19 mouse cellular contexts compared by ENCODE assay signal in genomic region chr9:13583952-13584351, GRCm38 (mm10).
DNase-seq lines count a peak whose midpoint lies in the region; ATAC-seq and TF ChIP-seq lines count a peak whose summit lies in the region.
"Had no signal": no experiment of that assay in that cellular context is flagged by ENCODE, and none has a peak within 500 bp of the region (broad histone marks: within the 10 kb centered on the region; RNA-seq: fewer than 3 reads in every experiment).

No protein-coding gene starts in this region.

- peak; percentile 18 for DNase-seq in embryonic facial prominence, embryonic 11.5 days (ENCODE audit: low spot score)
- no peak for DNase-seq in embryonic facial prominence, embryonic 10.5 days (ENCODE audit: low spot score)
- DNase-seq in hindbrain, embryonic 14.5 days (ENCODE audit: low spot score), result no peak
- no peak for DNase-seq in hindbrain, embryonic 11.5 days (ENCODE audit: low spot score)
- no peak for DNase-seq in lung, postnatal 25 days (ENCODE audit: low spot score)
- DNase-seq in limb, embryonic 10.5 days (ENCODE audit: low spot score), result no peak
- DNase-seq in stomach, postnatal 0 days (ENCODE audit: low spot score), result no peak
- DNase-seq: adrenal gland, postnatal 25 days; cerebellum, postnatal 25 days; kidney, adult 9 months; lung, postnatal 14 days; right cerebral cortex, postnatal 14 days; thymus, postnatal 36 days had no signal

- H3K27ac ChIP-seq in embryonic facial prominence, embryonic 11.5 days (replicated peaks; ENCODE audit: low read depth, low read length), result no peak overlapping the region
- H3K27ac ChIP-seq in embryonic facial prominence, embryonic 10.5 days (replicated peaks), result no peak overlapping the region
- H3K27ac ChIP-seq in hindbrain, embryonic 14.5 days, result 0 out of 2 replicates have a peak overlapping the region, but pooled peaks have one; percentile 26
- H3K27ac ChIP-seq in hindbrain, embryonic 11.5 days (ENCODE audit: low read depth, low read length), result no peak overlapping the region
- H3K27ac ChIP-seq in lung, embryonic 16.5 days (ENCODE audit: low read length), result peak overlapping the region; percentile 43
- H3K27ac ChIP-seq in limb, embryonic 10.5 days, result 0 out of 2 replicates have a peak overlapping the region, but pooled peaks have one; percentile 19
- H3K27ac ChIP-seq in stomach, postnatal 0 days (replicated peaks), result no peak overlapping the region
- H3K27ac ChIP-seq: forebrain, embryonic 10.5 days had no signal

- H3K27me3 ChIP-seq in embryonic facial prominence, embryonic 11.5 days (ENCODE audit: control insufficient read depth, insufficient read depth, low read length), result no peaks in the 10 kb centered on the region
- H3K27me3 ChIP-seq in embryonic facial prominence, embryonic 10.5 days (replicated peaks; ENCODE audit: low read depth, poor library complexity, severe bottlenecking), result no peaks in the 10 kb centered on the region
- no peaks in the 10 kb centered on the region for H3K27me3 ChIP-seq in hindbrain, embryonic 14.5 days (ENCODE audit: control insufficient read depth, insufficient read depth, low read length)
- H3K27me3 ChIP-seq in hindbrain, embryonic 11.5 days (ENCODE audit: control insufficient read depth, insufficient read depth, low read length), result no peaks in the 10 kb centered on the region
- no peaks in the 10 kb centered on the region for H3K27me3 ChIP-seq in lung, embryonic 16.5 days (ENCODE audit: control insufficient read depth, insufficient read depth, low read depth, low read length)
- H3K27me3 ChIP-seq in limb, embryonic 10.5 days (ENCODE audit: low read depth, poor library complexity, severe bottlenecking), result no peaks in the 10 kb centered on the region
- no peaks in the 10 kb centered on the region for H3K27me3 ChIP-seq in stomach, postnatal 0 days (ENCODE audit: control insufficient read depth, insufficient read depth, low read length)
- H3K27me3 ChIP-seq: embryonic facial prominence, embryonic 13.5 days had no signal

- no peaks in the 10 kb centered on the region for H3K36me3 ChIP-seq in embryonic facial prominence, embryonic 11.5 days (replicated peaks; ENCODE audit: control insufficient read depth, insufficient read depth, low read depth, low read length)
- H3K36me3 ChIP-seq in embryonic facial prominence, embryonic 10.5 days (replicated peaks), result no peaks in the 10 kb centered on the region
- H3K36me3 ChIP-seq in hindbrain, embryonic 14.5 days (replicated peaks; ENCODE audit: control insufficient read depth, insufficient read depth), result no peaks in the 10 kb centered on the region
- H3K36me3 ChIP-seq in hindbrain, embryonic 11.5 days (ENCODE audit: control insufficient read depth, insufficient read depth, low read length), result no peaks in the 10 kb centered on the region
- no peaks in the 10 kb centered on the region for H3K36me3 ChIP-seq in lung, embryonic 16.5 days (ENCODE audit: control insufficient read depth, insufficient read depth, low read length)
- H3K36me3 ChIP-seq in limb, embryonic 10.5 days, result no peaks in the 10 kb centered on the region
- no peaks in the 10 kb centered on the region for H3K36me3 ChIP-seq in stomach, postnatal 0 days (ENCODE audit: control insufficient read depth, insufficient read depth, low read length)
- H3K36me3 ChIP-seq: embryonic facial prominence, embryonic 13.5 days; forebrain, embryonic 10.5 days had no signal

- H3K4me1 ChIP-seq in embryonic facial prominence, embryonic 11.5 days (ENCODE audit: control insufficient read depth, insufficient read depth, low read length), result no peaks in the 10 kb centered on the region
- peaks cover 36% of the 10 kb centered on the region for H3K4me1 ChIP-seq in embryonic facial prominence, embryonic 10.5 days
- peaks cover 18% of the 10 kb centered on the region; the same call in 1 of the 2 replicates for H3K4me1 ChIP-seq in hindbrain, embryonic 14.5 days (replicated peaks; ENCODE audit: control insufficient read depth, insufficient read depth, low read length)
- H3K4me1 ChIP-seq in hindbrain, embryonic 11.5 days (replicated peaks; ENCODE audit: control insufficient read depth, insufficient read depth, low read length), result no peaks in the 10 kb centered on the region
- peaks cover 32% of the 10 kb centered on the region for H3K4me1 ChIP-seq in lung, embryonic 16.5 days (replicated peaks; ENCODE audit: control insufficient read depth, insufficient read depth, low read length)
- peaks cover 45% of the 10 kb centered on the region for H3K4me1 ChIP-seq in limb, embryonic 10.5 days
- H3K4me1 ChIP-seq in stomach, postnatal 0 days (replicated peaks; ENCODE audit: control insufficient read depth, insufficient read depth), result 0 out of 2 replicates have a peak, but pooled peaks cover 2% of the 10 kb centered on the region

- no peak for TF ChIP-seq CTCF in stomach, postnatal 0 days (IDR thresholded peaks at IDR 0.05; ENCODE audit: low read depth)

- no peak overlapping the region for H3K4me2 ChIP-seq in embryonic facial prominence, embryonic 11.5 days (ENCODE audit: low read depth, low read length)
- no peak overlapping the region for H3K4me2 ChIP-seq in hindbrain, embryonic 14.5 days (replicated peaks)
- no peak overlapping the region for H3K4me2 ChIP-seq in hindbrain, embryonic 11.5 days (replicated peaks; ENCODE audit: low read depth, low read length)
- H3K4me2 ChIP-seq in lung, embryonic 16.5 days (ENCODE audit: low read depth, low read length), result peak overlapping the region; percentile 20; the same call in 1 of the 2 replicates
- H3K4me2 ChIP-seq in stomach, postnatal 0 days (replicated peaks; ENCODE audit: low read depth), result no peak overlapping the region
- H3K4me2 ChIP-seq: embryonic facial prominence, embryonic 13.5 days; midbrain, embryonic 11.5 days had no signal

- no peak for ATAC-seq in embryonic facial prominence, embryonic 11.5 days (replicated peaks; ENCODE audit: insufficient number of reproducible peaks, low FRiP score, low TSS enrichment, low read depth)
- ATAC-seq in hindbrain, embryonic 14.5 days (ENCODE audit: low FRiP score), result no peak
- no peak for ATAC-seq in hindbrain, embryonic 11.5 days (ENCODE audit: low FRiP score)
- ATAC-seq in lung, embryonic 16.5 days (ENCODE audit: low read depth), result no peak
- no peak for ATAC-seq in stomach, postnatal 0 days (ENCODE audit: low FRiP score, low TSS enrichment)
- ATAC-seq: activated CD4-positive, CD25-positive, alpha-beta regulatory T cell, adult 4 months; hindbrain, embryonic 16.5 days had no signal

- TF ChIP-seq EP300 in stomach, postnatal 0 days (optimal IDR thresholded peaks at IDR 0.05), result no peak

- WGBS in embryonic facial prominence, embryonic 11.5 days, result 32% methylated on average over 5 of the region's 5 CpGs
- WGBS in embryonic facial prominence, embryonic 10.5 days, result 41% methylated on average over 5 of the region's 5 CpGs
- WGBS in hindbrain, embryonic 14.5 days, result 54% methylated on average over 5 of the region's 5 CpGs
- 45% methylated on average over 5 of the region's 5 CpGs for WGBS in hindbrain, embryonic 11.5 days
- 12% methylated on average over 5 of the region's 5 CpGs for WGBS in lung, embryonic 16.5 days
- 50% methylated on average over 5 of the region's 5 CpGs for WGBS in limb, embryonic 10.5 days
- WGBS in stomach, postnatal 0 days, result 32% methylated on average over 5 of the region's 5 CpGs

- no peak overlapping the region for H3K4me3 ChIP-seq in embryonic facial prominence, embryonic 11.5 days (ENCODE audit: low read depth, low read length)
- H3K4me3 ChIP-seq in embryonic facial prominence, embryonic 10.5 days, result no peak overlapping the region
- no peak overlapping the region for H3K4me3 ChIP-seq in hindbrain, embryonic 14.5 days (replicated peaks; ENCODE audit: low read length)
- H3K4me3 ChIP-seq in hindbrain, embryonic 11.5 days (ENCODE audit: low read depth, low read length), result no peak overlapping the region
- H3K4me3 ChIP-seq in lung, embryonic 16.5 days (ENCODE audit: low read length), result no peak overlapping the region
- no peak overlapping the region for H3K4me3 ChIP-seq in limb, embryonic 10.5 days
- no peak overlapping the region for H3K4me3 ChIP-seq in stomach, postnatal 0 days (ENCODE audit: low read depth, low read length)
- H3K4me3 ChIP-seq: embryonic facial prominence, embryonic 13.5 days; forebrain, embryonic 10.5 days had no signal

- H3K9ac ChIP-seq in embryonic facial prominence, embryonic 11.5 days (replicated peaks; ENCODE audit: low read length), result no peak overlapping the region
- no peak overlapping the region for H3K9ac ChIP-seq in hindbrain, embryonic 14.5 days
- no peak overlapping the region for H3K9ac ChIP-seq in hindbrain, embryonic 11.5 days (ENCODE audit: low read depth, low read length)
- H3K9ac ChIP-seq in lung, embryonic 16.5 days (ENCODE audit: low read length), result no peak overlapping the region
- no peak overlapping the region for H3K9ac ChIP-seq in stomach, postnatal 0 days (ENCODE audit: low read length)
- H3K9ac ChIP-seq: embryonic facial prominence, embryonic 13.5 days had no signal

- no peaks in the 10 kb centered on the region for H3K9me3 ChIP-seq in embryonic facial prominence, embryonic 11.5 days (replicated peaks; ENCODE audit: control insufficient read depth, low read length)
- H3K9me3 ChIP-seq in embryonic facial prominence, embryonic 10.5 days, result no peaks in the 10 kb centered on the region
- H3K9me3 ChIP-seq in hindbrain, embryonic 14.5 days (ENCODE audit: control insufficient read depth, low read length), result no peaks in the 10 kb centered on the region
- H3K9me3 ChIP-seq in hindbrain, embryonic 11.5 days (ENCODE audit: control insufficient read depth, low read length), result no peaks in the 10 kb centered on the region
- H3K9me3 ChIP-seq in lung, embryonic 16.5 days (ENCODE audit: control insufficient read depth, low read length), result no peaks in the 10 kb centered on the region
- H3K9me3 ChIP-seq in limb, embryonic 10.5 days (replicated peaks), result no peaks in the 10 kb centered on the region
- no peaks in the 10 kb centered on the region for H3K9me3 ChIP-seq in stomach, postnatal 0 days (ENCODE audit: control insufficient read depth, low read length)
- H3K9me3 ChIP-seq: embryonic facial prominence, embryonic 13.5 days; forebrain, embryonic 10.5 days had no signal

Comparison
In these comparisons a context has a peak if more than half of its experiments do, and no peak if none do; other contexts are left out.
1. H3K27ac ChIP-seq: peak in hindbrain, embryonic 14.5 days (single experiment), lung, embryonic 16.5 days (single experiment) and limb, embryonic 10.5 days (single experiment); none in embryonic facial prominence, embryonic 11.5 days (single experiment), embryonic facial prominence, embryonic 10.5 days (single experiment), hindbrain, embryonic 11.5 days (single experiment) and stomach, postnatal 0 days (single experiment).